Mouse (Mus musculus) forebrain, embryonic 11.5 days (tissue): ENCODE measurements at regions not wholly inside any gene's neighbourhood (a gene's known extent, or its start where the extent isn't known, plus 50 kb on each side); places are given as distances from the start of the nearest gene placed in this dataset.
A peak's percentile ranks its signal among the peaks of the same experiment; 100 is the strongest.

Experiments
- ATAC-seq: fragments of 200-750 bp; cut with Nextera tagmentation; replicated peaks from 2 replicates; pipeline ENCODE4 v1.8.0; 2017; ENCODE audit warnings: moderate TSS enrichment; ENCODE audit not compliant: low FRiP score
- DNase-seq: peaks from one replicate; pipeline ENCODE4 v3.0.0-alpha.2; 2017; ENCODE audit warnings: low spot score
- H3K27ac ChIP-seq: fragments of 300-500 bp; sonication (generic); 2 replicates; pipeline ENCODE4 v1.5.1; 2014; ENCODE audit warnings: low read depth, low read length
- H3K27me3 ChIP-seq: fragments of 300-500 bp; sonication (generic); 2 replicates; pipeline ENCODE4 v1.6.1; 2014; ENCODE audit warnings: mild to moderate bottlenecking, low read length, mixed read lengths; ENCODE audit not compliant: control insufficient read depth, insufficient read depth
- H3K36me3 ChIP-seq: fragments of 300-500 bp; sonication (generic); 2 replicates; pipeline ENCODE4 v1.6.1; 2014; ENCODE audit warnings: mild to moderate bottlenecking, low read length, moderate library complexity, mixed read lengths; ENCODE audit not compliant: control insufficient read depth, insufficient read depth
- H3K4me1 ChIP-seq: fragments of 300-500 bp; sonication (generic); replicated peaks from 2 replicates; pipeline ENCODE4 v1.6.1; 2014; ENCODE audit warnings: low read length, mixed read lengths; ENCODE audit not compliant: control insufficient read depth, insufficient read depth
- H3K4me2 ChIP-seq: fragments of 300-500 bp; sonication (generic); 2 replicates; pipeline ENCODE4 v1.6.1; 2014; ENCODE audit warnings: low read depth, mild to moderate bottlenecking, low read length, moderate library complexity, mixed read lengths; ENCODE audit not compliant: severe bottlenecking
- H3K4me3 ChIP-seq: fragments of 300-500 bp; sonication (generic); 2 replicates; pipeline ENCODE4 v1.5.1; 2014; ENCODE audit warnings: low read depth, low read length
- H3K9ac ChIP-seq: fragments of 300-500 bp; sonication (generic); 2 replicates; pipeline ENCODE4 v1.6.1; 2014; ENCODE audit warnings: low read length
- H3K9me3 ChIP-seq: fragments of 300-500 bp; sonication (generic); 2 replicates; pipeline ENCODE4 v1.6.1; 2016; ENCODE audit warnings: low read length, mixed read lengths; ENCODE audit not compliant: control insufficient read depth
- WGBS: fragments of 180-500 bp; shearing (Covaris S2); extraction: QIAGEN DNeasy Blood & Tissue Kit; methylation state at CpG from one replicate; pipeline ENCODE4 v1.1.7; 2014; 5-methylcytosine and 5-hydroxymethylcytosine counted together

- Histone ChIP-seq H3K27me3 (no peaks in the 10 kb centered on the region), H3K4me3 (no peak overlapping the region), H3K9ac (no peak overlapping the region), H3K4me1 (no peaks in the 10 kb centered on the region), H3K9me3 (no peaks in the 10 kb centered on the region), H3K27ac (no peak overlapping the region), H3K36me3 (no peaks in the 10 kb centered on the region), H3K4me2 (no peak overlapping the region)
- ATAC-seq (no peak), DNase-seq (no peak)
Measured at GRCm38 (mm10) chr13:101203463-101203862, 370.2 kb upstream of the Slc30a5 start.

GRCm38 (mm10) chr13:101202565-101203313 lies 369.5 kb upstream of the Slc30a5 start:
- H3K4me1 ChIP-seq: no peaks in the 10 kb centered on the region
- 0 out of 2 replicates have a peak overlapping the region, but pooled peaks have one; percentile 18 for H3K27ac ChIP-seq
- WGBS: 63% methylated on average over 4 of the region's 4 CpGs
- H3K9me3 ChIP-seq: no peaks in the 10 kb centered on the region
- H3K36me3 ChIP-seq: no peaks in the 10 kb centered on the region
- ATAC-seq (peak; percentile 80), DNase-seq (no peak)
- no peaks in the 10 kb centered on the region for H3K27me3 ChIP-seq
- no peak overlapping the region for H3K9ac ChIP-seq
- no peak overlapping the region for H3K4me2 ChIP-seq
- H3K4me3 ChIP-seq: no peak overlapping the region

- no peak for ATAC-seq
- no peaks in the 10 kb centered on the region for H3K9me3 ChIP-seq
- H3K27ac ChIP-seq: no peak overlapping the region
- H3K36me3 ChIP-seq: no peaks in the 10 kb centered on the region
- H3K4me1 ChIP-seq: no peaks in the 10 kb centered on the region
- no peak overlapping the region for H3K9ac ChIP-seq
- H3K27me3 ChIP-seq: no peaks in the 10 kb centered on the region
- DNase-seq: no peak
- 92% methylated on average over 7 of the region's 7 CpGs for WGBS
- no peak overlapping the region for H3K4me2 ChIP-seq
- H3K4me3 ChIP-seq: no peak overlapping the region
Measured at GRCm38 (mm10) chr13:101190249-101190830, 357.1 kb upstream of the Slc30a5 start.

- H3K4me3 ChIP-seq: no peak overlapping the region
- no peak overlapping the region for H3K4me2 ChIP-seq
- 88% methylated on average over 2 of the region's 2 CpGs for WGBS
- ATAC-seq (no peak), DNase-seq (no peak)
- no peaks in the 10 kb centered on the region for H3K9me3 ChIP-seq
- H3K27ac ChIP-seq: no peak overlapping the region
- H3K27me3 ChIP-seq: no peaks in the 10 kb centered on the region; the same call in 1 of the 2 replicates
- no peaks in the 10 kb centered on the region for H3K36me3 ChIP-seq
- H3K9ac ChIP-seq: no peak overlapping the region
- H3K4me1 ChIP-seq: no peaks in the 10 kb centered on the region
Measured at GRCm38 (mm10) chr13:101182387-101182786, 349.2 kb upstream of the Slc30a5 start.

- no peaks in the 10 kb centered on the region for H3K9me3 ChIP-seq
- no peak overlapping the region for H3K4me3 ChIP-seq
- no peak for DNase-seq
- WGBS: 20% methylated on average over 8 of the region's 8 CpGs
- no peak overlapping the region for H3K27ac ChIP-seq
- no peaks in the 10 kb centered on the region for H3K36me3 ChIP-seq
- H3K27me3 ChIP-seq: peaks cover 7% of the 10 kb centered on the region; the same call in 1 of the 2 replicates
- H3K4me1 ChIP-seq: peaks cover 2% of the 10 kb centered on the region; the same call in 1 of the 2 replicates
- no peak overlapping the region for H3K4me2 ChIP-seq
- H3K9ac ChIP-seq: no peak overlapping the region
- ATAC-seq: peak; percentile 67
Measured at GRCm38 (mm10) chr13:101175017-101175689, 341.9 kb upstream of the Slc30a5 start.

- DNase-seq (no peak), ATAC-seq (no peak)
- H3K36me3 ChIP-seq: no peaks in the 10 kb centered on the region
- H3K4me1 ChIP-seq: no peaks in the 10 kb centered on the region
- H3K4me2 ChIP-seq: no peak overlapping the region
- H3K4me3 ChIP-seq: no peak overlapping the region
- no peaks in the 10 kb centered on the region for H3K9me3 ChIP-seq
- 49% methylated on average over 2 of the region's 2 CpGs for WGBS
- H3K27ac ChIP-seq: no peak overlapping the region
- no peaks in the 10 kb centered on the region for H3K27me3 ChIP-seq
- H3K9ac ChIP-seq: no peak overlapping the region
Measured at GRCm38 (mm10) chr13:101161768-101162167, 328.5 kb upstream of the Slc30a5 start.

- 79% methylated on average over 3 of the region's 3 CpGs for WGBS
- Histone ChIP-seq H3K9me3 (no peaks in the 10 kb centered on the region), H3K4me1 (no peaks in the 10 kb centered on the region), H3K36me3 (no peaks in the 10 kb centered on the region), H3K4me3 (no peak overlapping the region), H3K27ac (no peak overlapping the region), H3K27me3 (no peaks in the 10 kb centered on the region), H3K4me2 (no peak overlapping the region), H3K9ac (no peak overlapping the region)
- DNase-seq: no peak
- ATAC-seq: no peak
Measured at GRCm38 (mm10) chr13:101159878-101160277, 326.7 kb upstream of the Slc30a5 start.

GRCm38 (mm10) chr13:101153760-101154159 lies 320.5 kb upstream of the Slc30a5 start:
- Histone ChIP-seq H3K36me3 (no peaks in the 10 kb centered on the region), H3K27me3 (no peaks in the 10 kb centered on the region), H3K9me3 (no peaks in the 10 kb centered on the region), H3K9ac (no peak overlapping the region), H3K27ac (no peak overlapping the region), H3K4me3 (no peak overlapping the region), H3K4me1 (no peaks in the 10 kb centered on the region), H3K4me2 (no peak overlapping the region)
- DNase-seq: no peak
- no peak for ATAC-seq
